Mouse (Mus musculus) testis, adult 2 months (tissue): ENCODE measurements around the gene Fbxo28. TPM values are rescaled to one million over a fixed set of nuclear protein-coding genes. Genes with fewer than 3 reads are reported as not detected.

Experiments
- H3K27ac ChIP-seq: fragments of 200-500 bp; 2 replicates; pipeline ENCODE4 v1.5.1; 2012; ENCODE audit warnings: low read depth, low read length; ENCODE audit not compliant: control insufficient read depth, insufficient read depth
- H3K27me3 ChIP-seq: fragments of 200-500 bp; 2 replicates; pipeline ENCODE4 v1.6.1; 2012; ENCODE audit warnings: mild to moderate bottlenecking, low read length, moderate library complexity; ENCODE audit not compliant: control insufficient read depth, insufficient read depth
- H3K36me3 ChIP-seq: fragments of 200-500 bp; 2 replicates; pipeline ENCODE4 v1.6.1; 2012; ENCODE audit warnings: mild to moderate bottlenecking, low read length; ENCODE audit not compliant: control insufficient read depth, insufficient read depth
- H3K4me1 ChIP-seq: fragments of 200-500 bp; 2 replicates; pipeline ENCODE4 v1.6.1; 2012; ENCODE audit warnings: low read length; ENCODE audit not compliant: control insufficient read depth, insufficient read depth
- H3K4me3 ChIP-seq: fragments of 200-500 bp; 2 replicates; pipeline ENCODE4 v1.5.1; 2012; ENCODE audit warnings: low read depth, mild to moderate bottlenecking, low read length, moderate library complexity, mixed read lengths; ENCODE audit not compliant: control insufficient read depth
- CTCF ChIP-seq: fragments of 200-500 bp; IDR thresholded peaks from 2 replicates; pipeline ENCODE4 v1.5.1; 2012; ENCODE audit warnings: low read depth, mild to moderate bottlenecking, inconsistent platforms, low read length, moderate library complexity; ENCODE audit not compliant: control insufficient read depth, insufficient read depth, insufficient replicate concordance
- POLR2A ChIP-seq: fragments of 200-500 bp; IDR thresholded peaks from 2 replicates; pipeline ENCODE4 v1.6.1; 2012; ENCODE audit warnings: low read depth, mild to moderate bottlenecking, inconsistent platforms, low read length, moderate library complexity; ENCODE audit not compliant: control insufficient read depth
- polyA plus RNA-seq: library from polyadenylated mRNA; depleted of rRNA; stranded (reverse); fragments of >200 nt; gene quantifications from 2 replicates; pipeline ENCODE4 v1.2.3, GENCODE M21; 2012

Gene Fbxo28
- polyA plus RNA-seq, 1 experiment, result 7.9 TPM

DNA sequence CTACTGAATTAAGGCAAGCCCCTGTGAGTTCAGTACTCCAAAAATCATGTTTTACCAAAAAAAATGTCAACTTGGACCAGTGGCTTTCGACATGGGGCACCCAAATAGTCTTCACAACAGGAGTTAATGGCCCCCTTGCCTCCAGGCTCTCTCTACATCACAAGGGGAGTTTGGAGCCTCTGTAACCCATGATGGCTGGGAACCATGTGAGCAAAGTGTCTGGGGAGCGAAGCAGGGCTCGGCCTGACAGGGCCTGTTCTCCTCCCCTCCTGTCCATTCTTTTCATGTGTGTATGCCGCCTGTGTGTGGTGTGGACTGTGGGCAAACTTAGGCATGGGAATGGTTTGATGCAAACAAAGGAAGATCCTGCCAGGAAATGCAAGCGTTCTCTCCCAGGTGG, 27.2 kb downstream of the Fbxo28 start:
- Histone ChIP-seq H3K27me3 (no peaks in the 10 kb centered on the region), H3K4me3 (no peak overlapping the region), H3K36me3 (peaks cover 2% of the 10 kb centered on the region), H3K27ac (no peak overlapping the region), H3K4me1 (no peaks in the 10 kb centered on the region)
- TF ChIP-seq POLR2A, result no peak
- TF ChIP-seq CTCF, result no peak

DNA sequence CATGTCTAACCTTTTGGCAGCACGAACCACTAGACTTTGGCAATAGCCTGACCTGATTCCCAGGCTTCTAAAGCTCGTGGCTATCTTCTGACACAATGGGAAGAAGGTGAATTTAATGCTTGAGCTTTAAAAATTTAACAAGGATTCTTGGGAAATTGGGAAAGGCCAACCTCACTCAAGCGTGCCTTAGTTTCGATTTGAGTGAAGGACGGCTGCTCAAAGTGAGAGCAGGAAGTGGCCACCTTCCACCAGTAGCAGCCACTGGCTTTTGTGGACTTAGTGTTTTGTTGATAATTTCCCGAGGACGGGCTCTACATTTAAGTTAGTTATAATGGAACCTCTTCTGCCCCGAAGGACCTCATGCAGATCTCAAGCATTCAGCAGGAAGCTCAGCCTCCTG, 28.2 kb downstream of the Fbxo28 start:
- H3K36me3 ChIP-seq, result peaks cover 2% of the 10 kb centered on the region
- no peaks in the 10 kb centered on the region for H3K27me3 ChIP-seq
- H3K27ac ChIP-seq, result no peak overlapping the region
- H3K4me3 ChIP-seq, result no peak overlapping the region
- no peaks in the 10 kb centered on the region for H3K4me1 ChIP-seq
- TF ChIP-seq CTCF (no peak), POLR2A (no peak)

DNA sequence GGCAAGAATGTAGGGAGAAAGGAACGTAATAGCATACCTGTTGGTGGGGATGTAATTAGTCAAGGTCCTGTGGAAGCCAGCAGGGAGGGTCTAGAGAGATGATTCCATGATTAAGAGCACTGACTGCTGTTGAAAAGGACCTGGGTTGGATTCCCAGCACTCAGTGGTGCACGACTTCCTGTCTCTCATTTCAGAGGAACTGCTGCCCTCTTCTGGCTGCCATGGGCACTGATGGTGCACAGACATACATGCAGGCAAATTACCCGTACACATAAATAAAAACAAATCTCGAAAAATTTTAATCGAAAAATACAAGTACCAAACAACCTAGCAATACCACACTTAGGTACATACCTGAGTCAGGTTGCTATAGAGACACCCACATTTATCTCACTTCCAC, 30.1 kb downstream of the Fbxo28 start:
- Histone ChIP-seq H3K36me3 (no peaks in the 10 kb centered on the region; the same call in 1 of the 2 replicates), H3K4me3 (no peak overlapping the region), H3K27me3 (no peaks in the 10 kb centered on the region), H3K27ac (no peak overlapping the region), H3K4me1 (no peaks in the 10 kb centered on the region)
- TF ChIP-seq CTCF (no peak; the same call in 1 of the 2 replicates), POLR2A (no peak)

GRCm38 (mm10) chr1:182310316-182310715, 31.1 kb downstream of the Fbxo28 start:
- no peaks in the 10 kb centered on the region for H3K4me1 ChIP-seq
- H3K27me3 ChIP-seq, result no peaks in the 10 kb centered on the region
- no peak overlapping the region for H3K27ac ChIP-seq
- no peaks in the 10 kb centered on the region for H3K36me3 ChIP-seq
- H3K4me3 ChIP-seq, result no peak overlapping the region
- no peak for TF ChIP-seq CTCF
- no peak for TF ChIP-seq POLR2A

GRCm38 (mm10) chr1:182309403-182309802, 32.0 kb downstream of the Fbxo28 start:
- no peak overlapping the region for H3K27ac ChIP-seq
- TF ChIP-seq CTCF, result no peak
- TF ChIP-seq POLR2A, result no peak
- no peaks in the 10 kb centered on the region for H3K4me1 ChIP-seq
- no peaks in the 10 kb centered on the region for H3K36me3 ChIP-seq
- H3K27me3 ChIP-seq, result no peaks in the 10 kb centered on the region
- no peak overlapping the region for H3K4me3 ChIP-seq

DNA sequence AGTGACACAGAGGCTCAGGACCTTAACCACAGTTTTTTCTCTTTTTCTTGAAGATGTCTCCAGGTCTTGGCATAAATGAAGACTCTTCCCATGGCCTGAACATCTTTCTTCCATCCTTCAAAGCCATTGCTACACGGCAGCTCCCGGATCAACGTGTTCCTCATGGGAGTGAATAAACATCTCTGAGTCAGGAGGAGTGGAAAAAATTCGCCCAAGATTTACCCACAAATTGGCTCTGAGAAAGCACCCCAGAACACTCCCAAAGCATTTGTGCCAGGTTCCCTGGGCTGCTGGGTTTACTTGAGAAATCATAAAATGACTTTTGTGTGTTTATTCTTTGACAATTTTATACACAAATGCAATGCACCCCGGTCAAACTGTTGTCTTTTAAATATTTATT, 38.5 kb downstream of the Fbxo28 start:
- TF ChIP-seq POLR2A (no peak), CTCF (no peak)
- Histone ChIP-seq H3K27me3 (no peaks in the 10 kb centered on the region), H3K36me3 (no peaks in the 10 kb centered on the region), H3K4me3 (no peak overlapping the region), H3K27ac (no peak overlapping the region), H3K4me1 (peaks cover 2% of the 10 kb centered on the region; the same call in 1 of the 2 replicates)

DNA sequence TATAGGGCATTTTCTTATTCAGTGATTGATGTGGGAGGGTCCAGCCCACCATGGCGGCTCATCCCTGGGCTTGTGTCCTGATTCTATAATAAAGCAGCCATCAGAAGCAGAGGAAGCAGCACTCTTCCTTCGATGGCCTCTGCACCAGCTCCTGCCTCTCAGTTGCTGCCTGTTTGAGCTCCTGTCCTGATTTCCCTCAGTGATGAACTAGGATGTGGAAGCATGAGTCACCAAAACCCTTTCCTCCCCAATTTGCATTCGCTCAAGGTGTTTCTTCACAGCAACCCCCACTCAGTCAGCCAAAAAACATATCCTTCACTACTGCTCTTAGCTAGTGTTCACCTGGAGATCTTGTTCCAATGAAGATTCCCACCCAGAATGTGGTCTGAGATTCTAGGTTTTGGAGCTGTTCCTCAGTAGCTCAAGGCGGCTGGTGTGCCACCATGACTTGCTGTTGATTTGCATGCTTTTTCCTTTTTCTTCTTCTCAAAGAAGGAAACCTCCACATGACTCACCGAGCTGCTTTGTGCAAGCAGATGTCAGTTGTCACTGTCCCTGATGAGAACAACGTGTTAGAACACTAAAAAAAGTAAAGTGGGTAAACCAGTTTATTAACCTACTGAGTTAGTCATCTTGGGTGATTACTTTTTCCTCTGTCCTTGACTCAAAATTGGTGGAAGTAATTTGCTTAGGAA, 39.1 kb downstream of the Fbxo28 start:
- H3K27me3 ChIP-seq, result no peaks in the 10 kb centered on the region
- TF ChIP-seq POLR2A (no peak), CTCF (no peak)
- H3K4me1 ChIP-seq, result peaks cover 2% of the 10 kb centered on the region; the same call in 1 of the 2 replicates
- no peak overlapping the region for H3K4me3 ChIP-seq
- no peaks in the 10 kb centered on the region for H3K36me3 ChIP-seq
- no peak overlapping the region for H3K27ac ChIP-seq

- Histone ChIP-seq H3K4me1 (peaks cover 2% of the 10 kb centered on the region; the same call in 1 of the 2 replicates), H3K4me3 (no peak overlapping the region), H3K27me3 (no peaks in the 10 kb centered on the region), H3K27ac (no peak overlapping the region), H3K36me3 (no peaks in the 10 kb centered on the region)
- no peak for TF ChIP-seq CTCF
- no peak for TF ChIP-seq POLR2A
Observed at GRCm38 (mm10) chr1:182297821-182298220, 43.6 kb downstream of the Fbxo28 start.
